Mouse (Mus musculus) limb, embryonic 14.5 days (tissue): ENCODE data around the gene Syndig1. TPM values are rescaled to one million over a fixed set of nuclear protein-coding genes. Genes with fewer than 3 reads are reported as not detected.

ENCODE experiments used
- ATAC-seq: fragments of 200-750 bp; cut with Nextera tagmentation; 2 replicates; pipeline ENCODE4 v1.8.0; 2017; ENCODE audit warnings: low read depth, moderate number of reproducible peaks, moderate TSS enrichment; ENCODE audit not compliant: low FRiP score
- DNase-seq: peaks from one replicate; pipeline ENCODE4 v3.0.0-alpha.2; 2015; ENCODE audit warnings: low spot score
- H3K27ac ChIP-seq: fragments of 300-500 bp; sonication (generic); replicated peaks from 2 replicates; pipeline ENCODE4 v1.5.1; 2014; ENCODE audit warnings: low read depth, mild to moderate bottlenecking, low read length, moderate library complexity, mixed read lengths
- H3K27me3 ChIP-seq: fragments of 300-500 bp; sonication (generic); 2 replicates; pipeline ENCODE4 v1.6.1; 2014; ENCODE audit warnings: low read length, mixed read lengths; ENCODE audit not compliant: control insufficient read depth, insufficient read depth
- H3K36me3 ChIP-seq: fragments of 300-500 bp; sonication (generic); 2 replicates; pipeline ENCODE4 v1.6.1; 2014; ENCODE audit warnings: mild to moderate bottlenecking, low read length, moderate library complexity, mixed read lengths; ENCODE audit not compliant: control insufficient read depth, insufficient read depth
- H3K4me1 ChIP-seq: fragments of 300-500 bp; sonication (generic); 2 replicates; pipeline ENCODE4 v1.6.1; 2014; ENCODE audit warnings: antibody characterized with exemption, low read length, mixed read lengths; ENCODE audit not compliant: control insufficient read depth, insufficient read depth
- H3K4me2 ChIP-seq: fragments of 300-500 bp; sonication (generic); replicated peaks from 2 replicates; pipeline ENCODE4 v1.6.1; 2014; ENCODE audit warnings: low read depth, mild to moderate bottlenecking, low read length, moderate library complexity; ENCODE audit not compliant: severe bottlenecking
- H3K4me3 ChIP-seq: fragments of 300-500 bp; sonication (generic); replicated peaks from 2 replicates; pipeline ENCODE4 v1.5.1; 2014; ENCODE audit warnings: low read length
- H3K9ac ChIP-seq: fragments of 300-500 bp; sonication (generic); 2 replicates; pipeline ENCODE4 v1.6.1; 2014; ENCODE audit warnings: mild to moderate bottlenecking, low read depth, low read length, moderate library complexity; ENCODE audit not compliant: severe bottlenecking
- H3K9me3 ChIP-seq: fragments of 300-500 bp; sonication (generic); 2 replicates; pipeline ENCODE4 v1.6.1; 2016; ENCODE audit warnings: low read length; ENCODE audit not compliant: control insufficient read depth
- POLR2A ChIP-seq: fragments of 200-500 bp; IDR thresholded peaks from 2 replicates; pipeline ENCODE4 v1.8.0; 2012; ENCODE audit warnings: inconsistent platforms, mild to moderate bottlenecking, moderate library complexity, borderline replicate concordance; ENCODE audit not compliant: insufficient read depth, insufficient read length; ENCODE audit errors: extremely low read depth
- WGBS: fragments of 180-500 bp; shearing (Covaris S2); extraction: QIAGEN DNeasy Blood & Tissue Kit; methylation state at CpG from one replicate; pipeline ENCODE4 v1.1.7; 2014; 5-methylcytosine and 5-hydroxymethylcytosine counted together
- polyA plus RNA-seq, 2 experiments: library from polyadenylated mRNA; depleted of rRNA in 1 of 2; stranded (reverse) in 1 of 2; unstranded in 1 of 2; fragments of >200 nt; fragmentation: Nextera tagmentation in 1 of 2; extraction: Ambion mirVana in 1 of 2; gene quantifications; 2 replicates each; pipeline versions ENCODE4 v1.2.1 to v1.2.3; 2012 to 2014

The Syndig1 gene
- polyA plus RNA-seq, 2 experiments = 5.5 to 8.1 TPM

- Histone ChIP-seq H3K9ac (no peak overlapping the region), H3K4me2 (no peak overlapping the region), H3K27me3 (no peaks in the 10 kb centered on the region), H3K4me1 (no peaks in the 10 kb centered on the region), H3K36me3 (no peaks in the 10 kb centered on the region), H3K27ac (no peak overlapping the region), H3K4me3 (no peak overlapping the region), H3K9me3 (no peaks in the 10 kb centered on the region)
- DNase-seq (no peak), ATAC-seq (no peak)
- no peak for TF ChIP-seq POLR2A
- WGBS = 61% methylated on average over 3 of the region's 3 CpGs
Measured at GRCm38 (mm10) chr2:149818395-149818794, 10.6 kb upstream of the Syndig1 start.

GRCm38 (mm10) chr2:149819751-149820150 lies 9.3 kb upstream of the Syndig1 start:
- Histone ChIP-seq H3K4me3 (no peak overlapping the region), H3K9me3 (no peaks in the 10 kb centered on the region), H3K4me1 (no peaks in the 10 kb centered on the region), H3K9ac (no peak overlapping the region), H3K27ac (no peak overlapping the region), H3K36me3 (no peaks in the 10 kb centered on the region), H3K4me2 (no peak overlapping the region), H3K27me3 (no peaks in the 10 kb centered on the region)
- ATAC-seq = no peak
- 82% methylated on average over 3 of the region's 3 CpGs for WGBS
- no peak for TF ChIP-seq POLR2A
- DNase-seq = no peak

- 41% methylated on average over 2 of the region's 2 CpGs for WGBS
- no peak overlapping the region for H3K27ac ChIP-seq
- no peaks in the 10 kb centered on the region for H3K27me3 ChIP-seq
- no peak overlapping the region for H3K4me2 ChIP-seq
- H3K9ac ChIP-seq = no peak overlapping the region
- no peak overlapping the region for H3K4me3 ChIP-seq
- no peaks in the 10 kb centered on the region for H3K9me3 ChIP-seq
- TF ChIP-seq POLR2A = no peak
- no peak for DNase-seq
- no peaks in the 10 kb centered on the region for H3K36me3 ChIP-seq
- H3K4me1 ChIP-seq = no peaks in the 10 kb centered on the region
- no peak for ATAC-seq
Measured at GRCm38 (mm10) chr2:149820201-149820600, 8.8 kb upstream of the Syndig1 start.

- no peak for DNase-seq
- Histone ChIP-seq H3K27ac (no peak overlapping the region), H3K4me3 (peak overlapping the region; percentile 61), H3K4me1 (peaks cover 14% of the 10 kb centered on the region; the same call in 1 of the 2 replicates), H3K4me2 (peak overlapping the region; percentile 98), H3K27me3 (peaks cover 32% of the 10 kb centered on the region; the same call in 1 of the 2 replicates), H3K36me3 (no peaks in the 10 kb centered on the region), H3K9ac (peak overlapping the region; percentile 59), H3K9me3 (no peaks in the 10 kb centered on the region)
- WGBS = 2% methylated on average over 26 of the region's 26 CpGs
- ATAC-seq = peak; percentile 1; the same call in 1 of the 2 replicates
- no peak for TF ChIP-seq POLR2A
Measured at GRCm38 (mm10) chr2:149829955-149830535, 1.0 kb downstream of the Syndig1 start.

- under 1% methylated on average over 68 of the region's 82 CpGs for WGBS
- TF ChIP-seq POLR2A = no peak
- DNase-seq = peak; percentile 12
Measured at GRCm38 (mm10) chr2:149830536-149831458, 1.8 kb downstream of the Syndig1 start, which contains the start of gene C530025M09Rik. C530025M09Rik (minus strand) TSS chr2:149831213.

More at GRCm38 (mm10) chr2:149830536-149831458, 1.8 kb downstream of the Syndig1 start, which contains the start of gene C530025M09Rik:
- peak within 1 kb of the TSS; percentile 98 for H3K4me2 ChIP-seq
- H3K36me3 ChIP-seq = no peaks in the 10 kb centered on the region
- no peak within 1 kb of the TSS for H3K27ac ChIP-seq
- peak; percentile 78 for ATAC-seq
- H3K9me3 ChIP-seq = no peaks in the 10 kb centered on the region
- peaks cover 14% of the 10 kb centered on the region; the same call in 1 of the 2 replicates for H3K4me1 ChIP-seq
- peak within 1 kb of the TSS; percentile 59 for H3K9ac ChIP-seq
- H3K27me3 ChIP-seq = peaks cover 32% of the 10 kb centered on the region; the same call in 1 of the 2 replicates
- peak within 1 kb of the TSS; percentile 61 for H3K4me3 ChIP-seq
